Mouse (Mus musculus): ENCODE measurements around the gene Zfp276. TPM values are rescaled to one million over a fixed set of nuclear protein-coding genes. Genes with fewer than 3 reads are reported as not detected.
"Not testable (repeated sequence)": the region's sequence is repeated elsewhere in the genome, so short reads cannot be mapped to it uniquely, and the experiment has no call there.

The Zfp276 gene
- polyA plus RNA-seq, 1 experiment from 2014 or later, result 22.7 TPM

- peaks cover 23% of the 10 kb centered on the region for H3K4me1 ChIP-seq
- no peak overlapping the region for H3K4me2 ChIP-seq
- H3K4me3 ChIP-seq (replicated peaks), result no peak overlapping the region
- no peak for ATAC-seq (replicated peaks; ENCODE audit: low FRiP score)
- peaks cover 63% of the 10 kb centered on the region for H3K36me3 ChIP-seq
- no peak overlapping the region for H3K27ac ChIP-seq
- no peak overlapping the region for H3K9ac ChIP-seq
- no peaks in the 10 kb centered on the region for H3K27me3 ChIP-seq
- no peaks in the 10 kb centered on the region for H3K9me3 ChIP-seq (replicated peaks)
- 94% methylated on average over 5 of the region's 5 CpGs for WGBS
Measured at GRCm38 (mm10) chr8:123250940-123251339, 3.1 kb upstream of the Zfp276 start.

- Histone ChIP-seq H3K27me3 (no peaks in the 10 kb centered on the region), H3K27ac (no peak overlapping the region), H3K9me3 (replicated peaks) (no peaks in the 10 kb centered on the region), H3K4me2 (peak overlapping the region; percentile 91), H3K9ac (peak overlapping the region; percentile 100), H3K36me3 (peaks cover 63% of the 10 kb centered on the region), H3K4me3 (replicated peaks) (peak overlapping the region; percentile 98), H3K4me1 (peaks cover 27% of the 10 kb centered on the region)
- 39% methylated on average over 4 of the region's 4 CpGs for WGBS
- ATAC-seq (replicated peaks; ENCODE audit: low FRiP score), result no peak
Measured at GRCm38 (mm10) chr8:123252925-123253324, 1.1 kb upstream of the Zfp276 start.

DNA sequence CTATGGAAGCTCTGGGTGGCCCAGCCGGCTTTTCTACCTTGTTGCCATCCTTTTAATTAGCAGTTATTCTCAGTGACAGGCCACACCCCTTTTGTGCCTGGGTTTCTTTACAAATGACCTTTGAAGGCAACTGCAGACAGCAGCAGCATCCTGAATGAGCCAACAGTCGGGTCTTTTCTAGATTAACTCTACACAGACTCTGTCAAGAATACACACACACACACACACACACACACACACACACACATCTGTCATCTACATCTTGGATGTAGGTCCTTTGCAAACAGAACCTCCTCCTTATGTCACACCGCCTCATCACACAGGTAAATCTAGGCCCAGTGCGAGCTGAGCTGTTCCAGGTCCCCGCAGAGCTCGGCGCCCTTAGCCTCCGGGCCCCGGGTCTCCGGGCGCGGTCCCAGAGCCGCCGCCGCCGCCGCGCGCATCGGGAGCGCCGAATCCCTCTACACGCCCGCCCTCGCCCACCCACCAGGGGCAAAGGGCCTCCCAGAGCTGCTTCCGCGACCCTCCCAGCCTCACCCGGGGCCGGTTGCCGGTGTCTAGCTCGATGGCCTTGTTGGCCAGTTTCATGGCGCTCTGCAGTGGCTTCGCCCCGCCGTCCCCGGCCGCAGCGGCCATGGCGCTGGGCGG is 420 bp upstream of the Zfp276 start:
- no peaks in the 10 kb centered on the region for H3K27me3 ChIP-seq
- peak overlapping the region; percentile 91 for H3K4me2 ChIP-seq
- peak overlapping the region; percentile 90 for H3K27ac ChIP-seq
- H3K36me3 ChIP-seq, result peaks cover 63% of the 10 kb centered on the region
- no peak; the same call in 1 of the 2 replicates for ATAC-seq (replicated peaks; ENCODE audit: low FRiP score)
- peak overlapping the region; percentile 98 for H3K4me3 ChIP-seq (replicated peaks)
- H3K9ac ChIP-seq, result peak overlapping the region; percentile 100
- WGBS, result under 1% methylated on average over 39 of the region's 40 CpGs
- H3K4me1 ChIP-seq, result peaks cover 27% of the 10 kb centered on the region
- no peaks in the 10 kb centered on the region for H3K9me3 ChIP-seq (replicated peaks)

GRCm38 (mm10) chr8:123255170-123255569 is 1.2 kb downstream of the Zfp276 start:
- H3K4me2 ChIP-seq, result peak overlapping the region; percentile 91
- H3K36me3 ChIP-seq, result peaks cover 63% of the 10 kb centered on the region
- no peaks in the 10 kb centered on the region for H3K27me3 ChIP-seq
- H3K9ac ChIP-seq, result peak overlapping the region; percentile 100
- WGBS, result 65% methylated on average over 6 of the region's 6 CpGs
- peak overlapping the region; percentile 98 for H3K4me3 ChIP-seq (replicated peaks)
- no peaks in the 10 kb centered on the region for H3K9me3 ChIP-seq (replicated peaks)
- no peak overlapping the region for H3K27ac ChIP-seq
- H3K4me1 ChIP-seq, result peaks cover 27% of the 10 kb centered on the region
- ATAC-seq (replicated peaks; ENCODE audit: low FRiP score), result no peak

DNA sequence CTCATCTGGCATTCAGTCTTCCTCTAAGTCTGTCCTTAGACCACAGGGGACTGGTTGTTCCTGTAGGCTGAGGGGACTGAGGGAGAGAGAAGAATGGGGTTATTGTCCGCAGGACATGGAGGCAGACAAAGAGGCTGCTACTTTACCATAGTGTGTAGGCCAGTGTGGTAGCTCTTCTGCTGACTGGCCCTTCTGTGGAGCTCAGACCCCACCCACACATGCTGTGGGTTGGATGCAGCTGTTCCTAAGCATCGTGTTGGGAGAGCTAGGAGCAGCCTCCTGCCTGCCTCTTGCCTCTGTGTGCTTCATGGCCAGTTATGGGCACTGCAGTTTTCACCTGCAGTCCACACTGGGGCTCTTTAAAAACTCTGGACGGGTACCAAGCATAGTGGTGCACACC is 3.1 kb downstream of the Zfp276 start:
- WGBS, result 87% methylated on average over 3 of the region's 3 CpGs
- Histone ChIP-seq H3K9ac (no peak overlapping the region), H3K27ac (no peak overlapping the region), H3K36me3 (peaks cover 60% of the 10 kb centered on the region), H3K4me2 (no peak overlapping the region), H3K27me3 (no peaks in the 10 kb centered on the region), H3K4me1 (peaks cover 27% of the 10 kb centered on the region), H3K9me3 (replicated peaks) (no peaks in the 10 kb centered on the region), H3K4me3 (replicated peaks) (no peak overlapping the region)
- no peak for ATAC-seq (replicated peaks; ENCODE audit: low FRiP score)

DNA sequence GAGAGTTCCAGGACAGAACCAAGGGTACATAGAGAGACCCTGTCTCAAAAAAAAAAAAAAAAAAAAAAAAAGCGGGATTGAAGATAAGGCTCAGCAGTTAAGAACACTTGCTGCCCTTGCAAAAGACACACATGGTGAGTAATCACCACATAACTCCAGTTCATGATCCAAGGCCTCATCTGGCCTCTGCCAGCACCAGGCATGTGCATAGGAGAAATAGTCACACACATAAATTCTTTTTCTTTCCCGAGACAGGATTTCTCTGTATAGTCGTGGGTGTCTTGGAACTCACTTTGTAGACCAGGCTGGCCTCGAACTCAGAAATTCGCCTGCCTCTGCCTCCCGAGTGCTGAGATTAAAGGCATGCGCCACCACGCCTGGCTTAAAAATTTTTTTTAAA is 3.6 kb downstream of the Zfp276 start:
- H3K27ac ChIP-seq; H3K27me3 ChIP-seq; H3K4me3 ChIP-seq (replicated peaks); H3K9ac ChIP-seq; ATAC-seq (replicated peaks; ENCODE audit: low FRiP score); H3K9me3 ChIP-seq (replicated peaks); H3K4me2 ChIP-seq: not testable (repeated sequence)
- Histone ChIP-seq H3K4me1 (peaks cover 25% of the 10 kb centered on the region), H3K36me3 (peaks cover 62% of the 10 kb centered on the region)
- WGBS, result 91% methylated on average over 8 of the region's 8 CpGs

DNA sequence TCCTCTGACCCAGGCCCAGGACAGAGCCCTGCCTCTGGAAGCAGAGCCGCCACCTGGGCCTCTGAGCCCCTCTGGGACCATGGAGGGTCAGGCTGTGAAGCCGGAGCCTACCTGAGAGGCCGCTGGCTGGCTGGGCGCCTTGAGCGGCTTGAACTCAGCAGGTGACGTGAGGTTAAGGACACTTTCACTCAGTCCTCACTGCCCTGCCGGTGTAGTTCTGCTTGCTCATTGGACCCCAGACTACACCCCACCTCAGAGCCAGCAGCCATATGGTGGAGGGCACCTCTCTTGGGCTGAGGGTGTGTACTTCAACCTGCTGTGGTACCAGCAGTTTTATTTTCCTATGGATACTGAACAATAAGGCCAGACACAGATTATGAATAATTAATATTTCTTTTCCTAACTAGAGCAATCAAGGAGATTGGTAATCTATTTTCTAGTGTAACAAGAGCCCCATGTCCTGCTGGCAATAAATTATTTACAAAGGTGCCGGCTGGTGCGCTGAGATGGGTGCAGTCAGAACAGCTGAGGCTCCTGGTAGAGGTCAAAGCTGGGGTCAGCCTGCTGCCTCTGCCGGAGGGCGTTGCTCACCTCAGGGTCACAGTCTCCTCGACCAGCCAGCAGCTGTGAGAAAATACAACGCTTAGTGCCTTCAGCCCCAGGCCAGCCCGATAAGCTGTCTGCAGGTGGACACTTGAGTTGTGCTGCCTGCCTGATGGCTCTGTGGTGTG is 14.1 kb downstream of the Zfp276 start:
- Histone ChIP-seq H3K9me3 (replicated peaks) (no peaks in the 10 kb centered on the region), H3K9ac (no peak overlapping the region), H3K27ac (peak overlapping the region; percentile 66), H3K27me3 (no peaks in the 10 kb centered on the region), H3K36me3 (peaks cover 95% of the 10 kb centered on the region), H3K4me3 (replicated peaks) (no peak overlapping the region), H3K4me1 (peaks cover 4% of the 10 kb centered on the region), H3K4me2 (no peak overlapping the region)
- peak; percentile 66 for ATAC-seq (replicated peaks; ENCODE audit: low FRiP score)
- WGBS, result 56% methylated on average over 14 of the region's 14 CpGs

DNA sequence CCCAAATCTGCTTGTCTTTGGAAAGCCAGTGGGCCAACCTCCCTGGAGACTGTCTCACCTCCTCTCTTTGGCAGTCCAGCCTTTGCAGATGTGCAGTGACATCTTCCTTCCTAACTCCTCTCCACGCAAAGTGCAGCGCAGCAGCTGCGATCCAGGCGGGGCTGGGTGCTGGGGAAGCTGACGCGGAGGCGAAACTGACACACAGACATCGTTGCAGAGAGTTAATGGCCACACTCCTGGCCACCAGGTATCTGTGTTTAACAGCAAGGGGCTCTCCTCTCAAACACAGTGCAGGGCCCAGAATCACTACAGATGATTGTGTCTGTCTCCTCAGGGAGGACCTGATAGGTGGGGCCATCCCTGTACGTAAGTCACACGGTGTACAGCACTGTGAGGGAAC is 17.2 kb downstream of the Zfp276 start:
- no peak for ATAC-seq (replicated peaks; ENCODE audit: low FRiP score)
- H3K27me3 ChIP-seq, result no peaks in the 10 kb centered on the region
- no peak overlapping the region for H3K9ac ChIP-seq
- H3K36me3 ChIP-seq, result peaks cover 92% of the 10 kb centered on the region
- H3K9me3 ChIP-seq (replicated peaks), result no peaks in the 10 kb centered on the region
- H3K27ac ChIP-seq, result 0 out of 2 replicates have a peak overlapping the region, but pooled peaks have one; percentile 29
- no peak overlapping the region for H3K4me2 ChIP-seq
- H3K4me3 ChIP-seq (replicated peaks), result no peak overlapping the region
- H3K4me1 ChIP-seq, result peaks cover 4% of the 10 kb centered on the region
- WGBS, result 92% methylated on average over 10 of the region's 10 CpGs

- H3K4me1 ChIP-seq, result peaks cover 4% of the 10 kb centered on the region
- no peak overlapping the region for H3K4me3 ChIP-seq (replicated peaks)
- no peak overlapping the region for H3K9ac ChIP-seq
- ATAC-seq (replicated peaks; ENCODE audit: low FRiP score), result no peak; the same call in 1 of the 2 replicates
- H3K36me3 ChIP-seq, result peaks cover 91% of the 10 kb centered on the region
- H3K27ac ChIP-seq, result 0 out of 2 replicates have a peak overlapping the region, but pooled peaks have one; percentile 32
- H3K27me3 ChIP-seq, result no peaks in the 10 kb centered on the region
- no peak overlapping the region for H3K4me2 ChIP-seq
- H3K9me3 ChIP-seq (replicated peaks), result no peaks in the 10 kb centered on the region
- WGBS, result 71% methylated on average over 4 of the region's 4 CpGs
Measured at GRCm38 (mm10) chr8:123271901-123272300, 17.9 kb downstream of the Zfp276 start.

GRCm38 (mm10) chr8:123274447-123274846 is 20.5 kb downstream of the Zfp276 start:
- no peak for ATAC-seq (replicated peaks; ENCODE audit: low FRiP score)
- Histone ChIP-seq H3K9me3 (replicated peaks) (no peaks in the 10 kb centered on the region), H3K9ac (no peak overlapping the region), H3K36me3 (peaks cover 78% of the 10 kb centered on the region), H3K27ac (no peak overlapping the region), H3K4me2 (no peak overlapping the region), H3K4me3 (replicated peaks) (no peak overlapping the region), H3K27me3 (no peaks in the 10 kb centered on the region), H3K4me1 (no peaks in the 10 kb centered on the region; the same call in 1 of the 2 replicates)
- 75% methylated on average over 5 of the region's 5 CpGs for WGBS

DNA sequence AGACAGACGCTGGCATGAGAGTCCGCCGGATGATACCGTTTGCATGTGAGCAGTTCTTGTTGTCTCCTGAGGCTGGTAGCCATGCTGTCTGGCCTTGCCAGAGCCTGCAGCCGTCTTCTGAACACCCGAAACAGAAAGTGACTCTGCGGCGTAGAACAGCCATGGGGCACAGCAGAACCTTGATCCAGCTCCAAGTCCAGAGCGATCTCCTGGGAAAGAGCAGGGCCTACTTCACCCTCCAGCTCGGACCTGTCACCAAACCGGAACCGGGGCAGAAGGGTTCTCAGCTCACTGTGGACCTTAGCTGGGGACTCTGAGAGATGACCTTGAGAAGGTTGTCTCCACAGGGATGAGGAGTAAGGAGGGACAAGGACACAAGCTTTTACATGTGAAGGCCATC is 21.1 kb downstream of the Zfp276 start:
- no peak for ATAC-seq (replicated peaks; ENCODE audit: low FRiP score)
- Histone ChIP-seq H3K27ac (no peak overlapping the region), H3K27me3 (no peaks in the 10 kb centered on the region), H3K9me3 (replicated peaks) (no peaks in the 10 kb centered on the region), H3K4me1 (no peaks in the 10 kb centered on the region; the same call in 1 of the 2 replicates), H3K9ac (no peak overlapping the region), H3K36me3 (peaks cover 75% of the 10 kb centered on the region), H3K4me3 (replicated peaks) (no peak overlapping the region), H3K4me2 (no peak overlapping the region)
- 95% methylated on average over 12 of the region's 12 CpGs for WGBS

DNA sequence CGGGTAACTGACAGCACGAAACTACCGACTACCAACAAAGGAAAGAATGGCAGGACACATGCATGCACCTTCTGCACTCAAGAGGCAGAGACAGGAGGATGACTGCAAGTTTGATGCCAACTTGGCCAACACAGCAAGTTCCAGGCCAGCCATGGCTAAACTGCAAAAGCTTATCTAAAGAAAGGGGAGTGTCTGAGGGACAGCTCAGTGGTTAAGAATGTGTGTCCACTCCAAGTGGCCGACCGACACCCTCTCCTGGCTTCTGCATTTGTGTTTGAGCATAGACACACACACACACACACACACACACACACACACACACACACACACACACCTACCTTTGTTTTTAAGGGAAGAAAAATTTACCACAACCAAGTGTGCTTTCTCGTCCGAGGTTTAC is 24.4 kb downstream of the Zfp276 start:
- Histone ChIP-seq H3K4me3 (replicated peaks) (no peak overlapping the region), H3K4me1 (no peaks in the 10 kb centered on the region), H3K27ac (no peak overlapping the region), H3K36me3 (peaks cover 71% of the 10 kb centered on the region), H3K27me3 (no peaks in the 10 kb centered on the region), H3K4me2 (no peak overlapping the region), H3K9me3 (replicated peaks) (no peaks in the 10 kb centered on the region), H3K9ac (no peak overlapping the region)
- 69% methylated on average over 7 of the region's 7 CpGs for WGBS
- ATAC-seq (replicated peaks; ENCODE audit: low FRiP score), result no peak

All from kidney, embryonic 15.5 days (tissue).